Mouse (Mus musculus) heart, adult 11 months (tissue): Measurements from ENCODE around the gene Kcnh7.
A peak's percentile ranks its signal among the peaks of the same experiment; 100 is the strongest.
"Not testable (repeated sequence)": the region's sequence is repeated elsewhere in the genome, so short reads cannot be mapped to it uniquely, and the experiment has no call there.

ENCODE experiments used
- DNase-seq: peaks from one replicate; pipeline ENCODE4 v3.0.0; 2022

The Kcnh7 gene

DNA sequence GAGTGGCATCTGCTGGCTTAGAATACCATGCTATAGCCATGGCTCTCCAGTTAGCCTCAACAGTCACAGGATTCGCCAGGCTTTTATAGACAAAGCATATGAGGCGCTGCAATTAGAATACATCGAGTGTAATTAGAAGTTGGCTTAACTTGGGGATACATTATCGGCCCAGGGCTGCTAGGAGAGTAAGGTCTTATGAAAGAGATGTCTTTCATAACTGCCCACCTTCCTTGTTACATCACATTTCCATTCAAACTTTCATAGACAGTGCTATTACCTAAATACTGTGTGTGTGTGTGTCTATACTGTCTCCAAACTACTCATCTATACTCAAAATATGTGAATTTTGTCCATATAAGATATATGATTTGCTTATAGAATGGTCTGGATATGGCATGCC is 468.8 kb downstream of the Kcnh7 start:
- DNase-seq: no peak

GRCm38 (mm10) chr2:62714362-62714761 is 469.7 kb downstream of the Kcnh7 start:
- not testable (repeated sequence) for DNase-seq

- DNase-seq: no peak
Observed at GRCm38 (mm10) chr2:62709633-62710032, 474.5 kb downstream of the Kcnh7 start.

GRCm38 (mm10) chr2:62706313-62706712 is 477.8 kb downstream of the Kcnh7 start:
- no peak for DNase-seq

GRCm38 (mm10) chr2:62685934-62686333 is 498.2 kb downstream of the Kcnh7 start:
- no peak for DNase-seq

- no peak for DNase-seq
Observed at GRCm38 (mm10) chr2:62684989-62685595, 499.0 kb downstream of the Kcnh7 start.

DNA sequence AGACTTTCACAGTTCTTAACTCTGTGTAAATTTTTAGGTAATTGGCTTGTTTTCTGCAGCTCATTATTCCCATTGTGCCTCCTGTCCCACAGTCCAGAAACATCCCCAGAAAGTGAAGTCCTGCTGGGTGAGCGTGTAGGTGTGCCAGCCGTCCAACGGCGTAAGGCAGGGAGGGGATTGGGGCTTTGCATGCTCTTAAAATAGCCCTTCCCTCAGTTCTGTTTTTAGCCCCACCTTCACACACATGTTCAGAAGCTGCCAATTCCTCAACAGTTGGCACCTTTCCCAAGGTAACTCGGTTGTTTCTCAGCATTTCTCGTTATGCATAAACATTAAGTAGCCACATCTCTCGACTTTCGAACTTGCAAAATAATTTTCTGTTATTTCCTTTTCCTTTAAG is 502.4 kb downstream of the Kcnh7 start:
- DNase-seq: peak; percentile 88

GRCm38 (mm10) chr2:62672788-62673187 is 511.3 kb downstream of the Kcnh7 start:
- no peak for DNase-seq

- DNase-seq: no peak
Observed at GRCm38 (mm10) chr2:62670767-62671166, 513.3 kb downstream of the Kcnh7 start.

DNA sequence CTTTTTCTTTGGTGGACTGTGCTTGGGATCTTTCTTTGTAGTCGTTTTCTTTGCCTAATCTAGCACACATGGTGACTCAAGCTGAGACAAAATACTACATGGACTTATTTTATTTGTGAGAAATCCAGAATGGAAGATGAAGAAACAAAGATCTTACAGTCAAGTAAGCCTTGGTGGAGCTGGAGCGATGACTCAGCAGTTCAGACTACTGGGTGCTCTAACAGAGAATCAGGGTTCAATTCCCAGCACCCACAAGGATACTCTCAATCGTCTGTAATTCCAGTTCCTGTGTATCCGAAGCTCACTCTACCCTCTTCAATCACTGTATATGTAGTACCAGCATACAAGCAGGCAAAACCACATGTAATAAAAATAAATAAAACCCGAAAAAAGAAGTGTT is 513.8 kb downstream of the Kcnh7 start:
- no peak for DNase-seq

DNA sequence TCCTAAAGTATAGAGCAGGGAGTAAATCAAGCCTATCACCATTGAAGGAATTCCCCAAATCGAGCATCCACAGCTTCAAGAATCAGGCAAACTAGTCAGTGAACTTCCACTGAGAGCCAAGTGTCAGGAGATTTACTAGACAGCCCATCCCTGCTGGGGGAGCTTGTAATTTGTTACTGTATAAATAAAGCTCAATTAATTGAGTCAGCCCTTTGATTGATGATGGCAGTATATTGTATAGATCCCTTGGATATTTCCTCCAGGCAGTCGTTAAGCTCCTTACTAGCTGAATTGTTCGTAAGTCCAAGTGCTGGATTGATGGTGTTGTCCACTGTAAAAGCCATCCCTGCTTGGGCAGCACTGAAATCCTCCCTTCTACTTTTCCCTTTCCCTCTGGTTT is 514.2 kb downstream of the Kcnh7 start:
- DNase-seq: no peak

- DNase-seq: no peak
Observed at GRCm38 (mm10) chr2:62665536-62665935, 518.6 kb downstream of the Kcnh7 start.

DNA sequence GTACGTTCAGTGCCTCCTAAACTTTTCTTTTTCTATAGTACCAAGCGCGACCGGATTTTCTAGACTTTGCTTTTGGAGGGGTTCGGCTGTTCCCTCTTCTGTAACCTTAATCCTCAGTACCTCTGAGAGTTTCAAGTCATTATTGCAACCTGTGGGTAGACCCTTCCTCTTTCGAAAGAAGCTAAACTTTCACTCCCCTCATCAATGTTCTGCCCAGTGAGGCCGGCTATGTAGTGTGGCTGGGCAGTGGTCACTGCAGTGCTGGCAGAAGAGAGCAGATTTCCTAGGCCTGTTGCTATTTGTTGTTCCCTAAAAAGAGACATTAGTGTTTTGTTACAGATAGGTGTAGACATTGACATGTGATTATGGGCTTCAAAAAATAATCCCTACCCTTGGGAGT is 519.2 kb downstream of the Kcnh7 start:
- no peak for DNase-seq

DNA sequence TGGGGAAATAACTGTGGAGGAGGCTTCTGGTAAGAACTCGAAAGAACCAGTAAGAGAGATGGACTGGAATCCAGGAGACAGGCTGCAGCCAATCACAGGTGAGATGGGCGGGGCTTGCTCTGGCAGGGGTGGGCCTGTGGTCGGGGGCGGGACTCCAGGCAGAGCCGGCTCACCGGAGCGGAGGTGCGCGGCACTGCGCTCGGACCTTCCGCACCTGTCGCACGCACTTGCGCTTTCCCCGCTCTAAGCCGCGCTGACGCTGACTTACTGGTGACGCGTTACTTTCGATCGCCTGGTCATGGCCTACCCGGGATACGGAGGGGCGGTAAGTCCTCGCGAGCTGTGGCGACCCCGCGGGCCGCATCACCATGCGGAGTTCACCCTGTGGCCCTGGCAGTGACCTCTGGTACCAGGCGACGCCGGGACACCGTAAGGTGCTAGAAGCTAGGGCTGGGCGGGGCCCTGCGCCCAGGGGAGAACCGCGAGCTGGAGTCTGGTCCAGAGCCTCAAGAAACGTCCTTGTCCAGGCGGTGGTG is 519.9 kb downstream of the Kcnh7 start, which contains the start of gene Gca:
Gca (plus strand) TSS at position 151 of the 536 bp plus-strand sequence.
- DNase-seq: peak; percentile 98

GRCm38 (mm10) chr2:62662560-62662959 is 521.5 kb downstream of the Kcnh7 start:
- DNase-seq: no peak

DNA sequence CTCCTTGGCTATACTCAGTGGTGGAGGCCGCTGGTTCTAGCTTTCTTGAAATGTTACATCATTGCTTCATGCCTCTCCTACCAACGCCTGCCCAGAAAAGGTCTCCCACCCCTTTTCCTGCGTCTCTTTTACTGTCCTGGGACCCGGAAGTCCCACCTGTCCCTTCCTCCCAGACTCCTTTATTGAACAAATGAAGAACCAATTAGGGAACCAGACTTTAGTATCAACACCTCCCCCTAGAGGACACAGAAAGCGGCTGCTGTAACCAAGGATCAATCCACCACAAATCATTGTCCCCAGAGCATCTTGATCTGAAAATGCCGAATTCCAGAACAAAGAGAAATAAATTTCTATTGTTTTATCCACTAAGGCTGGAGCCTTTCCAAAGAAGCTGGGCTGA is 523.5 kb downstream of the Kcnh7 start:
- DNase-seq: no peak

- DNase-seq: no peak
Observed at GRCm38 (mm10) chr2:62656072-62656471, 528.0 kb downstream of the Kcnh7 start.

- no peak for DNase-seq
Observed at GRCm38 (mm10) chr2:62654519-62655338, 529.4 kb downstream of the Kcnh7 start.

DNA sequence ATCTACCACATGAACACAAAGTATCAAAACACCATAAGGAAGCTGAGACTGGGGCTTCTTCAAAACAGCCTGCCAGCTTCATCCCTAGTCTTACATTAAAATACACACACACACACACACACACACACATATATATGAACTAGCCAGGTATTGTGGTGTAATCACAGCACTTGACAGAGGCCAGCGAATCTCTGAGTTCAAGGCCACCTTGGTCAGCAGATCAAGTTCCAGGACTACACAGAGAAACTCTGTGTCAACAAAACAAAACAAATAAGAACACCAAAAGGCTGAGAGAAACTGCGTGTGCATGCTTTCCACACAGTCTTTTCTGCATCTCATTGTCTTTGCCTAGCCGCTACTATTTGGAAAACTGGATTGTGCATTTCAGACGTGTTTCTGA is 531.6 kb downstream of the Kcnh7 start:
- no peak for DNase-seq

DNA sequence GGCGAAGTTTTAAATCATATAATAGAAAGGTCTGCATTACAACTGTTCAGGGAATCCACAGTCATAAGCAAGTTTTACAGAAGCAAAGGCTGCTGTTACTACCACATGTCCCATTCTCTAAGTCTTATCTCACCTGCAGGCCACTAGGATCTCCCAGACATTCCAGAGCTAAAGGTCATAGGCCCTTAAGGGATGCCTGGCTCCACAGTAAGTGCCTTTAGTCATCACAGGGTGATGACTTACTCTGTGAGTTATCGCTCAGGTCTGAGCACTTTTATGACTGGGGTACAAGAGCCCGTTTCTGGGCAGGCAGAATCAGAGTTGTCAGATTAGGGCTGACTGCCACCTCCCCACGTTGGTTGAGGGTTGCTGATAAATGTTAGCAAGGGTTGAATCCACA is 532.2 kb downstream of the Kcnh7 start:
- no peak for DNase-seq

DNA sequence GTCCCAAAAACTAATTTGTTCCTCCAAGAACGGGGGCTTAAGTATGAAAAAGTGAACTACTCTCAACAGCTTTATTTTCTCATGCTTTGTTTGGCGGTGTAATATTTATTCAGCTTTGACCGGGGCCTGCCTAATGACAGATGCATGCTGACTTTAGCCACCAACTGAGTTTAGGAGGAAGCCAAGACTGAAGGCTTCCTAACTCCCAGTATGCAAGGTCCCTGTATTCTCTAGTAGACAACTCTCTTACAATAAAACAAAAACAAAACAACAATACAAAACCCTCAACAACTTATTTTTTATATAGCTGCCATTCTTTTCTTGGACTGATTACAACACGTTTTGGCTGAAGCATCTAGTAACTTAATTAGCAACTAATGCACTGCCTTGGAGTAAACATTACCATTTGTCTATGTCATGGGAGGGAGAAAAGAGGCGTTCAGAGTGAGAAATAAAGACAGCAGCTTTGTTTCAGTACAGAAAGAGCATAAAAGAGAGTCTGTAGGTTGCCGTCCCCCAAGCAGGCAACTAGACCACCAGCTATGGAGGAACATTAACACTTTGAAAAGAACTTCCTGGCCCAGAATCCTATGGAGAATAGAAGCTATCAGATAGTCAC is 537.3 kb downstream of the Kcnh7 start:
- peak; percentile 52 for DNase-seq

- peak; percentile 97 for DNase-seq
Observed at GRCm38 (mm10) chr2:62646014-62646645, 538.0 kb downstream of the Kcnh7 start, which contains the start of gene Ifih1. Gene Ifih1, minus strand, starts transcription at chr2:62646255.

- peak; percentile 95 for DNase-seq
Observed at GRCm38 (mm10) chr2:62645475-62645874, 538.6 kb downstream of the Kcnh7 start.
